Mouse (Mus musculus) spleen, postnatal 14 days (tissue): Measurements from ENCODE around the gene Tmem181a.
A peak's percentile ranks its signal among the peaks of the same experiment; 100 is the strongest.
"Not testable (repeated sequence)": the region's sequence is repeated elsewhere in the genome, so short reads cannot be mapped to it uniquely, and the experiment has no call there.

ENCODE experiments used
- DNase-seq, 2 experiments: peaks; one replicate each; pipeline ENCODE4 v3.0.0; 2021 to 2022; ENCODE audit warnings: low spot score in 2 of 2

Tmem181a gene

DNA sequence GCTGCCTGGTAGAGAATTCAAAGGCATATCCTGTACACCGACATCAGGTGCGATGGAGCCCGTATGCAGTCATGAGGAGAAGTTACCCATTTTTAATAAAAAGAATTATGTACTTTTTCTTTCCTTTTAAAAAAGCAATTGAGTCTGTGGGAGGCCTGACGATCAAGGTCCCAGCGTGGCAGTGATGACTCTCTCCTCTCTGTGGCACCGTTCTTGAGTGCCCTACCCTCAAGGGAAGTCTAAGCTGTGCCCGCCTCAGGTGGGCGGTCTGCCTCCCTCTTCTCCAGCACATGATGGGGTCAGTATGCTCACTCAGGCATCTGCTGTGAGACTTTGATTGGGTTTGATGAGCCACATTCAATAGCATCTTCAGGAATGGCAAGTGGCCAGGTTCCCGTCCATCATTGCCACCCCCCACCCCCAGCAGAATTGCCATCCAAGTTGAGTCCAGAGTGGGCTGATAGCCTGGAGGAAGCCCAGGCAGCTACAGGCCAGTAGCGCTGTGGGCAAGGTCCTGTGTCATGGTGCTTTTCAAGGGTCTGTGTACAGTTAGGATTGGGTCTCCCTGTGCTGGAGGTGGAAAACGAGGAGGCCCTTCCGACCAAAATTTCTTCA is 49.1 kb downstream of the Tmem181a start:
- DNase-seq, result not testable (repeated sequence)

GRCm38 (mm10) chr17:6306503-6306902 is 49.8 kb downstream of the Tmem181a start:
- DNase-seq, result not testable (repeated sequence)

DNA sequence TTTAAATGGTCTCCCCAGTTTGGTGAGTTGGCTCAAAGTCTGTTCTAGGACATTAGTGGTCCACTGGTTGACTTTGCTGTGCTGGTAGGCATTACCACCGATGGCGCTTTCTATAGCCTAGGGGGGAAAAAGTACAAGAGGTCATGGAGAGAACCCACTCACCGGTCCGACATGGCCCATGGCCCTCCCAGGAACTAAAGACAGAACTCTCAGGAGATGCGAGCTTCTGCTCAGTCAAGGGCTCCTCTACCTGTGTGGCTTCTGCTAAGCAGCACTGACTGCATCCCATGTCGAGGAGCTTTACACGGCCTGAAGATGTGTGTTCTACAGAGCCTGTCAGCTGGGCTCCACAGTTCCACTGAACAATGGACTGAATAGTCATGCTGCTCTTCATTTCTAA is 55.1 kb downstream of the Tmem181a start:
- DNase-seq, result not testable (repeated sequence)

DNA sequence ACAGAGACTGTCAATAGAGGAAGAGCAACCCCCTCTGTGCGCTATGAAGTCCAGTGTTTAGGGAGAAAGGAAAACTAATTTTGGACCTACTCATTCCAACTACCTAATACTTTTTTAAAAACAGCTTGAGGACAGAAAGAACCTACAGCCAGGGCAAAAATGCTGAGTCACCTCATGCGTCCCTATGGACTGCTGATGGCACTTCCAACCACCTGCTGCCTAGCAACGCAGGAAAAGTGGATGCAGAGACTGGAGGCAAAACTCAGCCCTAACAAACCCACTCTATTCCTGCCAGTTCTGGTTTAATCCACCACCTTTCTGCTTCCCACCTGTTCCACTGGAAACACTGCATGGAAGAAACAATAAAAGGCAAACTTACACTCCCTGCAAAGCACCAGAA is 56.1 kb downstream of the Tmem181a start:
- not testable (repeated sequence) for DNase-seq

DNA sequence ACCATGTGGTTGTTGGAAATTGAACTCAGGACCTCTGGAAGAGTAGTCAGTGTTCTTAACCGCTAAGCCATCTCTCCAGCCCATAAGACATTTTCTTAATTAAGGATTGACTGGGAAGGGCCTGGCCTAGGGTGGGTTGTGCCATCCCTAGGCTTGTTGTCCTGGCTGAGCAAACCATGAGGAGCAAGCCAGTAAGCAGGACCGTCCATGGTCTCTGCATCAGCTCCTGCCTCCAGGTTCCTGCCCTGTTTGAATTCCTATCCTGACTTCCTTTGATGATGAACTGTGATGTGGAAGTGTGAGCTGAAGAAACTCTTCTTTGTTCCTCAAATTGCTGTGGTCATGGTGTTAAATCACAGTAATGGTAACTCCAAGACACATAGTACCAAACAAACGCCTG is 57.8 kb downstream of the Tmem181a start:
- not testable (repeated sequence) for DNase-seq

DNA sequence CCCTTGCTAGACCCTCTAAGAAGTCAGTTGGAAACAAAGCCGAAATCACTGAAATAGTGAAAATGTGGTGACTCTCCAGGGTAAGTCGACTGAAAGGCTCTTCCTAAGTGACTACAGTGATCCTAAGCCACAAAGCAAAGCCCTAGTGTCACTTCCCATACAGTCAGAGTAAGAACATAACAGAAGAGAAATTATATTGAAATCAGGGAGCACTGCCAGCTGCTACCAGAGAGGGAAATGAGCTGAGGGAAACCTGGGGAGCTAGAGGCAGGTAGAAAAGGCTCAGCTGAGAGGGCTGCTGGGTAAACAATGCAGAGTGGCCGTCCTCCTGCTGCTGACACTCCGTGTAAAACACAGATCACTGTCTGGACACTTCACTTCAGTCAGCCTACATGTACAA is 59.0 kb downstream of the Tmem181a start:
- DNase-seq, result not testable (repeated sequence)

DNA sequence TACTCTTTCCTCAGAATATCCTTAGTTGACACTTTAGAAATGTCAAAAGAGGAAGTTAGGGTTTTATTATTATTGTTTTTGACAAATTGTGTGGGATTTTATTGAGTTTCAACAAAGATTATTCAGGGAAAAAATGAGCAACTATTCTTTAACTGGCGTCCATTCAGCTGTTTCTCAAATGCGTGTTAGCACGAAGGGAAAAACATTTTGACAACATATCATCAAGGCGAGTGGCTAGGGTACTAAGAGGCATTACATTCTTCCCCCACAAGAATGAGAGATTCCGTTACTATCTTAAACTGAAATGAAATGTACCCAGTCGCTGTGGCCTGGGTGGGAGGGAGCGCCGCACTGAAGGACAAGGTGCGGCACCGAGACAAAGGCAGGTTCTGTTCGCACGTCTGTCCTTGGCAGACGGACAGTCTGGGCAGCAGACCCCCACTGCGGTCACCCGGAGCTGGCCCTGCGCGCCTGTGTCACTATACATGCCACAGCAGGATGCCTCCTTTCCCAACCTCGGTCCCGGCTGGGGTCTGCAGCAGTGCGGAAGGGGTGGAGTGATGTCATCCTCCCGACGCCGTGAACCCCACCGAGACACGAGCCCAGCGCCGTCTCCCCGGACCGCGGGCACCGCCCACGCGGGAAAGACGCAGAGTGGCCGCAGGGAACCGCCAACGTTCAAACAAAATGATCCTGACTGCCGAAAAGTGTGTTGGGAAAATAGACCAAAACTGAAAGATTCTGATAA is 59.9 kb downstream of the Tmem181a start:
- peak; percentile 49 to 60 for DNase-seq

DNA sequence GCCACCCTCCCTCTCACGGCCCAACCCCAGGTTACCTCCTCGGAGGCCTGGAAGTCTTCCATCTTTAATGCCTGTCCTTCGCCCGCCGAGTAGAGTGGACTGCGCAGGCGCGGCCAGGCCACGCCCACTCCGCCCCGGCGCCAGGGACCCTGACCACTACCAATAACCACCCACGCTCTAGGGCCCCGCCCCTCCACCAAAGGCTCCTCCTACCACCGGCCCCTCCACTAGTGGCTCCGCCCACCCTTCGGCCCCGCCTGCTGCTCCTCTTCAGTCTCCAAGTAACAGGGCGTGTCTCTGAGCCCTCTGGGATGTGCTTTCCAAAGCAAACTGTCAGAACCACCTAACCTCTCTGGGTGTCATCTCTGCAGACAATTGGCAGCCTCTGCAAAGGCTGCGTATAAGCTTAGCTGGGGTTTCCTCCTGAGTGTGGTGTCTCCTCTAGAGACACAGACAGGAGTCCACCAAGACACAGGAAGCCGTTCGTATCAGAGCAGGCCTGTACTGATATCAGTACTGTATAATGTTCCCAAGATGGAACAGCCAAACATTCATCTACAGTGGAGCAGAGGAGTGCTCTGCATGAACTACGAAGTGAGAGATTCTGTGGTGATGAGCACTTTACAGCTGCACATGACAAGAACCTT is 60.8 kb downstream of the Tmem181a start, which contains the start of gene Dynlt1a:
Gene Dynlt1a (minus strand): TSS at position 162 of the 647 bp plus-strand sequence.
- DNase-seq, result peak; percentile 99

DNA sequence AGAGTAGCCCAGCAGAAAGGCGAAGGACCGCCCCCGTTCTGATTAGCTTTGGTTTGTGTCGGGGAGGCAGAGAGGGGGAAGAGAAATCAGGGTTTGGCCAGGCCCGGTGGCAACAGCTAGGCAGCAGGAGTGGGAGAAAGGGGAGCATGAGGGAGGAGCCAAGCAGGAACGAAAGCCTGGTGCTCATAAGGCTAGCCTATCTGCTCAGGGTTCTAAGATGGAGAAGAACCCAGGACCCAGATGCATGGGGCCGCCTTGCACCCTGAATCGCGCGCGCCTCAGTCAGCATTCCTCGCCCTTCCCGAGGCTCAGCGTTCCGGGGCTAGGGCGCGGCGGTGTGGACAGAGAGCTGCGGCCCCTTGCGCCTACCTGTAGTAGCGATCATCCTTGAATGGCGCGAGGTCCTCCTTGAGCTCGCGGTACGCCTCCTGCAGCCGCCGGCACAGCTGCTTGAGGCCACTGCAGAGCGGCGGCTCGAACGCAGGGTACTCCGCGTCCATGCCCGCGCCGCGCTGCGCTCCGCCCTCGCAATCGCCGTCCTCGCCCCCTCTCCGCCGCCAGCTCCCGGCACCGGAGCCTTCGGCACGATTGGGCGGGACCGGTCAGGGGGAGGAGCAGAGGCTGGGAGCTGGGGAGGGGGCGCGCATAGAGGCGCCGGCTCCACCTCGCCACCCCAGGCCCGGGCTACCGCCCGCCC is 64.6 kb downstream of the Tmem181a start:
- DNase-seq, result not testable (repeated sequence)

- DNase-seq, result not testable (repeated sequence)
These were observed 65.1 kb downstream of the Tmem181a start for GRCm38 (mm10) chr17:6321778-6322101.

GRCm38 (mm10) chr17:6325021-6325420 is 68.4 kb downstream of the Tmem181a start:
- DNase-seq, result not testable (repeated sequence)

- DNase-seq, result not testable (repeated sequence)
These were observed 68.9 kb downstream of the Tmem181a start for GRCm38 (mm10) chr17:6325543-6325942.

DNA sequence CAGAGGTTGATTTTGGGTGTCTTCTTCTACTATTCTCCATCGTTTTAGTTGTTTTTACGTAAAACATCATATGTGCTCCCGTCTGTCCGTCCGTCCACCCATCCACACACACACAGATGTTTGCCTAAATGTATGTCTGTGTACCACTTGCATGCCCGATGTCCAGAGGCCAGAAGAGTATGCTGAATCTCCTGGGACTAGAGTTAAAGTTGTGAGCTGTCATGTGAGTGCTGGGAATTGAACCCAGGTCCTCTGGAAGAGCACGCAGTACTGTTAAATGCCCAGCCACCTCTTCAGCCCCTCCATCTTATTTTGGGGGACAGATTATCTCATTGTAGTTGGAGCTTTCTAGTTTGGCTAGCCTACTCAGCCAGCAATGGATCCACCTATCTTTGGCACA is 70.9 kb downstream of the Tmem181a start:
- DNase-seq, result not testable (repeated sequence)

GRCm38 (mm10) chr17:6328997-6329396 is 72.3 kb downstream of the Tmem181a start:
- not testable (repeated sequence) for DNase-seq

GRCm38 (mm10) chr17:6342606-6343294 is 86.1 kb downstream of the Tmem181a start:
- not testable (repeated sequence) for DNase-seq

DNA sequence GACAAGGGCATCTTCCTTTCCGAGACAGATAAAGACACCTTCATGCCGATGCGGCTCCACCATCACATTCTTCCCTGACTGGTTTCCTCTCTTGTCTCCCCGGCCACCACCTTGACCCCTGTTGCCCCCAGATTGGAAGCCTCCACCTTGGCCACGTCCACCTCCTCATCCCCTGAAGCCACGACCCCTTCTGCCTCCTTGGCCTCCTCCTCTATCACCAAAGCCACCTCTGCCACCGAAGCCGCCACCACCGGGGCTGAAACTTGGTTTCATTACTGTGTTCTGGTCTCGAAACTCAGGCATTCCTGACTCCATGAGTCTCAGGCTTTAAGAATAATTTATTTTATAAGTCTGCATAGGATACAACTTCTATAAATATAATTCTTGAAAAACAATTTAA is 98.6 kb downstream of the Tmem181a start:
- peak in 1 of 2 experiments; percentile 11 for DNase-seq
